Mouse (Mus musculus): ENCODE results near the gene U2af1.

DNA sequence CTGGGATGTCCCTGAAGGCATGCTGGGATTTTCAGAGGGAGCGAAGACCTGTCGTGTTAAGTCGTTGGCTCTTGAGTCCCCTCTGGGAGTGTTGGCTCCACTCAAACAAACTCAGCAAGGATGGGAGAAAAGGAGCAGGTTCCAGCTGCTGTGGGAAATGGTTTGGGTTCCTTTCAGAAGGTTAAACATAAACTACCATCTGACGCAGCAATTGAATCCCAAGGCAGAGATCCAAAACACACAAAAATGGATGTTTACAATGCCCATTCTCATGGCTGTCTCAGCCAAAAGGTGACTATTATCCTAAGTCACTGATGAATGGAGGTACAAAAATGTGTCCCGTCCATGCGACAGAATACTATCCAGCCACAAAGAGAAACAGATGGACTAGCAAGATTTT lies 25.7 kb downstream of the U2af1 start:
- TF ChIP-seq GATA1 (IDR thresholded peaks at IDR 0.05; ENCODE audit: low read length) (no peak), TAL1 (IDR thresholded peaks at IDR 0.05; ENCODE audit: low read length) (no peak)

Measured in erythroblast, embryonic 14.5 days (primary cell).